Mouse (Mus musculus) mouse trophoblast stem cell (cell line): Measurements from ENCODE around the gene Lrrc4b.

ENCODE experiments used
- in situ Hi-C, 2 experiments: fragments of 300-500 bp; cut with MseI, MboI; formaldehyde crosslinking; loops; 2 replicates in 1 of 2; 3 replicates in 1 of 2; pipeline ENCODE4 v1.15.1; 2025

The Lrrc4b gene

GRCm38 (mm10) chr7:44485572-44486195, 56.9 kb downstream of the Lrrc4b start:
- in situ Hi-C loops, result no loop called here

GRCm38 (mm10) chr7:44486927-44487575, 58.2 kb downstream of the Lrrc4b start:
- in situ Hi-C loops, result no loop called here

GRCm38 (mm10) chr7:44487936-44488335, 59.1 kb downstream of the Lrrc4b start:
- in situ Hi-C loops, result no loop called here

GRCm38 (mm10) chr7:44488545-44488944, 59.7 kb downstream of the Lrrc4b start:
- in situ Hi-C loops, result no loop called here

- in situ Hi-C loops, result no loop called here
Measured at GRCm38 (mm10) chr7:44490281-44490680, 61.5 kb downstream of the Lrrc4b start.

- in situ Hi-C loops, result no loop called here
Measured at GRCm38 (mm10) chr7:44491391-44491790, 62.6 kb downstream of the Lrrc4b start.

- in situ Hi-C loops, result no loop called here
Measured at GRCm38 (mm10) chr7:44492166-44492826, 63.5 kb downstream of the Lrrc4b start.

- in situ Hi-C loops, result no loop called here
Measured at GRCm38 (mm10) chr7:44494681-44495080, 65.9 kb downstream of the Lrrc4b start.

- in situ Hi-C loops, result no loop called here
Measured at GRCm38 (mm10) chr7:44495086-44495485, 66.3 kb downstream of the Lrrc4b start.

GRCm38 (mm10) chr7:44495992-44496770, 67.4 kb downstream of the Lrrc4b start, which contains the start of the genes Emc10 and Fam71e1:
Gene Emc10, minus strand, starts transcription at chr7:44496529.
Gene Fam71e1, plus strand, starts transcription at chr7:44496581.
- in situ Hi-C loops, result no loop called here

GRCm38 (mm10) chr7:44496771-44497109, 67.9 kb downstream of the Lrrc4b start:
- in situ Hi-C loops, result no loop called here

GRCm38 (mm10) chr7:44497361-44498055, 68.7 kb downstream of the Lrrc4b start:
- in situ Hi-C loops, result no loop called here

GRCm38 (mm10) chr7:44498922-44499321, 70.1 kb downstream of the Lrrc4b start:
- in situ Hi-C loops, result no loop called here

GRCm38 (mm10) chr7:44500046-44500445, 71.2 kb downstream of the Lrrc4b start:
- in situ Hi-C loops, result no loop called here

GRCm38 (mm10) chr7:44501563-44502115, 72.8 kb downstream of the Lrrc4b start:
- in situ Hi-C loops, result no loop called here

GRCm38 (mm10) chr7:44507491-44507890, 78.7 kb downstream of the Lrrc4b start:
- in situ Hi-C loops, result no loop called here
